Mouse (Mus musculus) heart, adult 2 months (tissue): ENCODE data around the gene Camk2d. TPM values are rescaled to one million over a fixed set of nuclear protein-coding genes. Genes with fewer than 3 reads are reported as not detected.

Experiments used
- DNase-seq, 2 experiments: peaks; one replicate each; pipeline ENCODE4 v3.0.0; 2021
- H3K27ac ChIP-seq: fragments of 200-600 bp; 2 replicates; pipeline ENCODE4 v1.8.1; 2022
- H3K27me3 ChIP-seq: fragments of 200-500 bp; 2 replicates; pipeline ENCODE4 v1.6.1; 2012; ENCODE audit warnings: mild to moderate bottlenecking, low read length, inconsistent platforms, mixed read lengths; ENCODE audit not compliant: control insufficient read depth, insufficient read depth
- H3K36me3 ChIP-seq: fragments of 200-500 bp; 2 replicates; pipeline ENCODE4 v1.6.1; 2012; ENCODE audit warnings: low read length, inconsistent platforms; ENCODE audit not compliant: control insufficient read depth, insufficient read depth
- H3K4me1 ChIP-seq: fragments of 200-500 bp; 2 replicates; pipeline ENCODE4 v1.6.1; 2011; ENCODE audit warnings: low read length; ENCODE audit not compliant: control insufficient read depth, insufficient read depth
- H3K4me3 ChIP-seq: fragments of 200-600 bp; 2 replicates; pipeline ENCODE4 v1.8.1; 2022
- H3K79me2 ChIP-seq: fragments of 200-500 bp; replicated peaks from 2 replicates; pipeline ENCODE4 v1.6.1; 2012; ENCODE audit warnings: mild to moderate bottlenecking, inconsistent platforms, low read length, moderate library complexity, mixed read lengths; ENCODE audit not compliant: control insufficient read depth, insufficient read depth
- H3K9ac ChIP-seq: fragments of 200-500 bp; 2 replicates; pipeline ENCODE4 v1.6.1; 2012; ENCODE audit warnings: low read depth, mild to moderate bottlenecking, control low read depth, inconsistent platforms, low read length, mixed read lengths
- CTCF ChIP-seq: fragments of 200-600 bp; IDR thresholded peaks from 2 replicates; pipeline ENCODE4 v1.8.1; 2022; ENCODE audit warnings: antibody characterized with exemption, mild to moderate bottlenecking, moderate library complexity
- EP300 ChIP-seq: fragments of 200-500 bp; IDR thresholded peaks from 2 replicates; pipeline ENCODE4 v1.6.1; 2011; ENCODE audit warnings: low read depth, low read length, control low read depth; ENCODE audit not compliant: insufficient read depth
- POLR2A ChIP-seq: fragments of 200-500 bp; IDR thresholded peaks from 2 replicates; pipeline ENCODE4 v1.6.1; 2011; ENCODE audit warnings: mild to moderate bottlenecking, low read depth, low read length, control low read depth; ENCODE audit not compliant: insufficient read depth
- WGBS: fragments of 180-500 bp; shearing (Covaris S2); methylation state at CpG from one replicate; pipeline ENCODE4 v1.1.7; 2018; 5-methylcytosine and 5-hydroxymethylcytosine counted together
- intact Hi-C: fragments of 180-260 bp; cut with DNase I; formaldehyde crosslinking; loops from one replicate; pipeline ENCODE4 v1.15.1; 2025
- polyA plus RNA-seq: library from polyadenylated mRNA; depleted of rRNA; stranded (reverse); fragments of >200 nt; gene quantifications from 2 replicates; pipeline ENCODE4 v1.2.3, GENCODE M21; 2012
- total RNA-seq, 2 experiments: library from RNA; stranded (reverse); gene quantifications; 2 replicates each; pipeline ENCODE4 v1.2.3; 2021

Gene Camk2d
- total and polyA plus RNA-seq, 3 experiments, result 131 to 135 (median 133) TPM

DNA sequence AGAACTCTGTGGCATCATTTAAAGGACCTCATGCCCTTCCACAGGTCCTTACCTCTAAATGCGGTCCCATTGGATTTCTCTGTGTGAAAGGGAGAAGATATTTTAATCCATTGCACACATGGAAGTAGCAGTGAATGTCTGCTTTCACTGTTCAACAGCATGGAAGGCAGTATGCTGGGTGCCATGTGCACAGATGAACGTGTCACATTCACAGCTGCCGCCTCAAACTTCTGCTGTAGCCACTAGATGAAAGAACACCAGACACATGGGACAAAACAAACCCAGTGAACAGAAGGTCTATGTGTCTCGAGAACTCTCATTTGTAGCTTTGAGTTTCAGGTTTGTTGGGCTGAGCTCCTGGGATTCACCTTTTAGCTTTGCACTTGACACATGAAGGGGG is 168.6 kb downstream of the Camk2d start:
- Histone ChIP-seq H3K79me2 (peaks cover 3% of the 10 kb centered on the region), H3K9ac (no peak overlapping the region), H3K27ac (no peak overlapping the region), H3K36me3 (peaks cover 6% of the 10 kb centered on the region), H3K27me3 (no peaks in the 10 kb centered on the region), H3K4me3 (no peak overlapping the region), H3K4me1 (peaks cover 1% of the 10 kb centered on the region; the same call in 1 of the 2 replicates)
- intact Hi-C loops, result no loop called here
- TF ChIP-seq CTCF (no peak), EP300 (no peak), POLR2A (no peak)
- 93% methylated on average over 4 of the region's 4 CpGs for WGBS
- DNase-seq, result no peak

DNA sequence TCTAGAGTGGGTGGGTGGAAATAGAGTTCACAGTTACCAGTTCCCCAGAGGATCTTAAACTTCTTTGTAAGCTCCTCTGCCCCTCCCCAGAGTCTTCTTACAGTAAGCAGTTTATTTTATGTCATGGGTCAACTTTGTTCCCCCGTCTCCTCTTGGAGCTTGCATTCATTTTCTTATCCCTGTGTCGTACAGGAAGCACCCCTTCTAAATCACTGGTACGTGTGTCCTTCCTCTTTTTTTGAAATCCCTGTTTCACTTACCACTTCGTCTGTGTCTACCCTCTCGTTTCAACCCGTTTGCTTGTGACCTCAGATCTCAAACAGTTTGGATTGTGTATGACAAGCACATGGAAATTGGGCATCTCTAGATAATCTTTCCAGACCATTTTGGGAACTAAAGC is 174.0 kb downstream of the Camk2d start:
- peak overlapping the region; percentile 4; the same call in 1 of the 2 replicates for H3K27ac ChIP-seq

DNA sequence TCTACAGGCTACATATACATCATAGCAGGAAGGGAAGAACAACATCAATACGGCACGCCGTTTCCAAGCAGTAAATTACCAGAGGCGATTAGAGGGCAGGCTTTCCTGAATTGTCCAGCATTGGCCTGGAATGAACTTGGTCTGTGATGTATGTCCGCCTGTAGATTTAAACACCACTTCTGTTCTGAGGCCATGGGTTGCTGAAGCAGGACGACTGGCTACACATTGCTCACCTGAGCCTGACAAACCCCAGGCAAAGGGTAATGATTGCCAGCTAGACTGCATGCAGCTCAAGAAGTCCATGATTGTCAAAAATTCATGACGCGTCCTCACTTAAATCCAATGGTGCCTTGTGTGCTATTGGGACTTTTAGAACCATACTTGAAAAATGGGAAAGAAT is 174.9 kb downstream of the Camk2d start:
- H3K9ac ChIP-seq, result no peak overlapping the region
- H3K36me3 ChIP-seq, result peaks cover 9% of the 10 kb centered on the region
- DNase-seq, result no peak
- no peak overlapping the region for H3K27ac ChIP-seq
- H3K27me3 ChIP-seq, result no peaks in the 10 kb centered on the region
- TF ChIP-seq CTCF (no peak), EP300 (no peak), POLR2A (no peak)
- peaks cover 3% of the 10 kb centered on the region for H3K4me1 ChIP-seq
- WGBS, result 89% methylated on average over 8 of the region's 8 CpGs
- no peak overlapping the region for H3K4me3 ChIP-seq
- H3K79me2 ChIP-seq, result no peaks in the 10 kb centered on the region; the same call in 1 of the 2 replicates
- intact Hi-C loops, result loop anchor here (2.0 to 10.0 kb wide), 4 partner anchors 79 to 194 kb away; partner anchors contain the start of gene Camk2d

More for the DNA sequence above, 174.0 kb downstream of the Camk2d start:
- Histone ChIP-seq H3K4me3 (no peak overlapping the region), H3K9ac (no peak overlapping the region), H3K79me2 (no peaks in the 10 kb centered on the region; the same call in 1 of the 2 replicates), H3K36me3 (peaks cover 8% of the 10 kb centered on the region), H3K4me1 (peaks cover 3% of the 10 kb centered on the region), H3K27me3 (no peaks in the 10 kb centered on the region)
- no peak for TF ChIP-seq CTCF
- TF ChIP-seq EP300, result no peak
- TF ChIP-seq POLR2A, result no peak
- 55% methylated on average over 6 of the region's 6 CpGs for WGBS
- DNase-seq, result no peak
- intact Hi-C loops, result loop anchor here (2.0 to 10.0 kb wide), 4 partner anchors 78 to 193 kb away; partner anchors contain the start of gene Camk2d

DNA sequence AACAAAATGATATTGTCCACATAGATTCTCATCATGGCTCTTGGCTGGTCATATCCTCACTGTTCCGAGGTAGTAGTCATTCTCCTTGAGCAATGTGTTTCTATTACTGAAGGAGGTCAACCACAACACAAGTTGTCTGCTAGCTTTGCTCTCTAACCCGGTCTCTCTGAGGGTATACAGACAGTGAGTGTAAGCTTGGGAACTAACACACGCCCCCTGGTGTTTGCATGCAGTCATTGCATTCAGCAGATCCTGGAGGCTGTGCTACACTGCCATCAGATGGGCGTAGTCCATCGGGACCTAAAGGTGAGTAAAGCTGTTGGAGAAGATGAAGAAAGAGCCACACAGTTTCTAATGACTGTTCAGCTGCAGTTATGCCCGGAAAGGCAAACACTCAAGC is 175.4 kb downstream of the Camk2d start:
- Histone ChIP-seq H3K36me3 (peaks cover 9% of the 10 kb centered on the region), H3K27me3 (no peaks in the 10 kb centered on the region), H3K79me2 (no peaks in the 10 kb centered on the region; the same call in 1 of the 2 replicates), H3K4me1 (peaks cover 3% of the 10 kb centered on the region), H3K27ac (no peak overlapping the region), H3K9ac (no peak overlapping the region), H3K4me3 (no peak overlapping the region)
- intact Hi-C loops, result loop anchor here (2.0 to 10.0 kb wide), 4 partner anchors 79 to 194 kb away; partner anchors contain the start of gene Camk2d
- no peak; the same call in 1 of the 2 replicates for TF ChIP-seq CTCF
- TF ChIP-seq EP300, result peak; percentile 94
- WGBS, result 23% methylated on average over 6 of the region's 6 CpGs
- peak; percentile 75 to 76 for DNase-seq

DNA sequence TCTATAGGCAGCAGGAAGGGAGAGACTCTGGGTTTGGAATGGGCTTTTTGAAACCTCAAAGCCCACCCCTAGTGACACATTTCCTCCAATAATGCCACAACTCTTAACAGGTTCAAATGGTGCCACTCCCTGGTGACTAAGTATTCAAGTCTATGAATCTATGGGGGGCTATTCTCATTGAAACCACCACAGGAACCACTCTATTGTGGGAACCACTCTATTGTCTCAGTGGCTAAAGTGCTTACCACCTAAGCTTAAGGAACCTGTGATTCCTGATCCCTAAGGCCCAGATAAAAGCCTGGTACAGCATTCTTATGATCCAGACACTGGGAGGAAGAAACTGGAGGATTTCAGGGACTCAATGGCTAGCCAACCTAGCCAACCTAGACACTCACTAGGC is 179.9 kb downstream of the Camk2d start:
- peaks cover 20% of the 10 kb centered on the region for H3K36me3 ChIP-seq
- intact Hi-C loops, result loop anchor here (10.0 kb wide), 1 partner anchor 129 kb away; no protein-coding TSS in a partner anchor
- no peaks in the 10 kb centered on the region; the same call in 1 of the 2 replicates for H3K79me2 ChIP-seq
- no peak overlapping the region for H3K27ac ChIP-seq
- no peak overlapping the region for H3K9ac ChIP-seq
- DNase-seq, result no peak
- H3K4me1 ChIP-seq, result peaks cover 5% of the 10 kb centered on the region
- H3K4me3 ChIP-seq, result no peak overlapping the region
- no peaks in the 10 kb centered on the region for H3K27me3 ChIP-seq
- TF ChIP-seq CTCF, result no peak
- TF ChIP-seq EP300, result no peak
- no peak for TF ChIP-seq POLR2A

DNA sequence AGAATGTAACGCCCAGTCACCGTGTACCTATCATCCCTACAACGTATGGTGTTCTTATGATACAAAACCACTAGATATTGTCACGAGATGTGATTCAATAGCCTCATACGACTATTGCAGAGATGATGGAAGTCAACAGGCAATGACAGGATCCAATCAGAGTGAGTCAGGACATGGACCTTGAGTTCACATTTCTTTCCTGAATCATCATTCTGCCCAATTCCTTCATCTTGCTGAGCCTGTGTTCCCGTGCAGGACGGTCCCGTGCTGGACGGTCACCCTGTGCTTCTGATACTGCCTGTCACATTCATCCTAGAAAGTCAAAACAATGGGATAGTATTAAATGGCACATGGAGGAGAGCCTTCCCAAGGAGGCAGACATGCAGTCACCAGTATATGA is 181.0 kb downstream of the Camk2d start:
- WGBS, result 92% methylated on average over 9 of the region's 9 CpGs

More for the DNA sequence above, 181.0 kb downstream of the Camk2d start:
- H3K27me3 ChIP-seq, result no peaks in the 10 kb centered on the region
- peaks cover 20% of the 10 kb centered on the region for H3K36me3 ChIP-seq
- H3K79me2 ChIP-seq, result no peaks in the 10 kb centered on the region
- peaks cover 3% of the 10 kb centered on the region for H3K4me1 ChIP-seq
- no peak overlapping the region for H3K27ac ChIP-seq
- DNase-seq, result no peak
- H3K9ac ChIP-seq, result no peak overlapping the region
- TF ChIP-seq POLR2A (no peak), EP300 (no peak), CTCF (no peak)
- intact Hi-C loops, result loop anchor here (10.0 kb wide), 1 partner anchor 128 kb away; no protein-coding TSS in a partner anchor
- no peak overlapping the region for H3K4me3 ChIP-seq
